Comparison of ENCODE assay signal across 13 mouse cellular contexts in the genomic region with DNA sequence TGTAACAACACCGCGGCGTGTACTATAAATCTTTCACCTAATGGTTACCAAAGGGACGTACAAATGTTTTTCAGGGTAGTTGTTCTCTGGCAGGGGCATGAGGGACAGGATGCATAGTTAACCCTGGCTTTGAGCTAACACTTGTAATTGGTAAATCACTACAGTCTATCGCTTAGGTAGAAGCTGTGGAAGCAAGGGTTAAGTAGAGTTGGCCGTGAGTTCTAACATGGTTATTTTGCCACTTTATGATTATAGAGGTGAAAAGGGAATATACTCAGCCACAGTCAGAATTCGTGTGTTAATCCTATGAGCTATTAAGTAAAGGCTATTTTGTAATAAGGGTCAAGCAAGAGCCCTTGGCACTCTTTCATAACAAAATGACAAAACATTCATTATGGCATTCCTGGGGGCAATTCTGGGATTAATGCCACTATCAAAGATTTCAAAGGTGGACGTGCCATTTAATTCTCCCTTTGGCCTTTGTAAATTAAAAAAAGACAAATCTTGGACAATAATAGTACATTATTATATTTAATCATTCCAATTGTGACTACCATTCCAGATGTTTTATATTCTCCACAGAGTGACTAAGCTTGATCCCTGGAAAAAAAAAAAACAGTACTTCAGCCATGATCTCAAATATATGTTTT.
"Had no signal": no experiment of that assay in that cellular context is flagged by ENCODE, and none has a peak within 500 bp of the region (broad histone marks: within the 10 kb centered on the region; RNA-seq: fewer than 3 reads in every experiment).

No protein-coding gene starts in this region.

- DNase-seq: kidney, adult 2 months; kidney, postnatal 14 days; left cerebral cortex, postnatal 4 days; midbrain, embryonic 14.5 days; right cerebral cortex, adult 18-20 months; right cerebral cortex, postnatal 25 days had no signal

- H3K27ac ChIP-seq: kidney, embryonic 15.5 days; limb, embryonic 13.5 days; liver, embryonic 14.5 days; neural tube, embryonic 15.5 days; stomach, postnatal 0 days had no signal

- ATAC-seq: intestine, embryonic 16.5 days had no signal

- H3K9me3 ChIP-seq: kidney, embryonic 15.5 days; limb, embryonic 13.5 days; neural tube, embryonic 15.5 days had no signal

- H3K4me1 ChIP-seq: kidney, embryonic 15.5 days; limb, embryonic 13.5 days; neural tube, embryonic 15.5 days had no signal

- H3K27me3 ChIP-seq: kidney, embryonic 15.5 days; limb, embryonic 13.5 days; neural tube, embryonic 15.5 days had no signal

- H3K36me3 ChIP-seq: kidney, embryonic 15.5 days; limb, embryonic 13.5 days; neural tube, embryonic 15.5 days had no signal

- H3K4me3 ChIP-seq: kidney, embryonic 15.5 days; limb, embryonic 13.5 days; myocyte; neural tube, embryonic 15.5 days had no signal
